Mouse (Mus musculus) gastrocnemius, postnatal 4 days (tissue): ENCODE results near the gene Zfp688. TPM values are rescaled to one million over a fixed set of nuclear protein-coding genes. Genes with fewer than 3 reads are reported as not detected.

Experiments used
- total RNA-seq, 2 experiments: library from RNA; stranded (reverse); gene quantifications; 2 replicates each; pipeline ENCODE4 v1.2.3; 2021

Zfp688 gene
- total RNA-seq, 2 experiments from 2014 or later: 6.6 to 9.1 TPM

Other genes with a start within 250 kb of the Zfp688 start
- gene Cd2bp2, start 226.0 kb downstream of the Zfp688 start, total RNA-seq: 10 to 100 TPM; 47.4 to 55.9 TPM
- 10 to 100 TPM; 48.0 to 51.7 TPM for gene Tbc1d10b, start 213.6 kb downstream of the Zfp688 start, total RNA-seq
- over 10,000 TPM; 28,893 to 32,257 TPM for gene Mylpf, start 213.2 kb downstream of the Zfp688 start, total RNA-seq
- gene Zfp553, start 189.0 kb downstream of the Zfp688 start, total RNA-seq: 1 to 10 TPM; 9.0 to 9.8 TPM
- 1 to 10 TPM; 7.4 to 7.6 TPM for gene Sept1, start 188.9 kb downstream of the Zfp688 start, total RNA-seq
- 10 to 100 TPM; 23.7 to 29.6 TPM for gene Zfp771, start 177.8 kb downstream of the Zfp688 start, total RNA-seq
- gene Dctpp1, start 161.4 kb downstream of the Zfp688 start, total RNA-seq: 10 to 100 TPM; 35.6 to 48.5 TPM
- gene Sephs2, start 148.0 kb downstream of the Zfp688 start, total RNA-seq: 10 to 100 TPM; 22.1 to 23.7 TPM
- 1 to 10 TPM; 1.8 to 2.8 TPM for gene Itgal, start 125.8 kb downstream of the Zfp688 start, total RNA-seq
- 10 to 100 TPM; 32.3 to 36.0 TPM for gene Zfp768, start 76.5 kb downstream of the Zfp688 start, total RNA-seq
- 1 to 10 TPM; 4.6 to 6.9 TPM for gene Zfp747, start 46.0 kb downstream of the Zfp688 start, total RNA-seq
- gene 9130019O22Rik, start 34.9 kb downstream of the Zfp688 start, total RNA-seq: 1 to 10 TPM; 2.8 to 3.3 TPM
- gene E430018J23Rik, start 28.4 kb downstream of the Zfp688 start, total RNA-seq: 1 to 10 TPM; 4.7 to 5.5 TPM
- gene Zfp764, start 15.2 kb downstream of the Zfp688 start, total RNA-seq: 1 to 10 TPM; 4.6 to 5.0 TPM
- gene Zfp689, start 27.1 kb upstream of the Zfp688 start, total RNA-seq: 1 to 10 TPM; 3.3 to 3.4 TPM
- 10 to 100 TPM; 26.1 to 32.5 TPM for gene Prr14, start 37.5 kb upstream of the Zfp688 start, total RNA-seq
- gene Fbrs, start 57.1 kb upstream of the Zfp688 start, total RNA-seq: 10 to 100 TPM; 39.7 to 51.3 TPM
- 10 to 100 TPM; 70.3 to 78.6 TPM for gene Srcap, start 89.9 kb upstream of the Zfp688 start, total RNA-seq
- 10 to 100 TPM; 15.0 to 19.1 TPM for gene Gm42715, start 97.5 kb upstream of the Zfp688 start, total RNA-seq
- 1 to 10 TPM in 1 of 2 experiments, not detected in 1; 3.1 TPM for gene Tmem265, start 139.3 kb upstream of the Zfp688 start, total RNA-seq
- gene Phkg2, start 151.3 kb upstream of the Zfp688 start, total RNA-seq: 10 to 100 TPM; 21.6 to 25.5 TPM
- 1 to 10 TPM; 5.0 to 5.1 TPM for gene Ccdc189, start 166.5 kb upstream of the Zfp688 start, total RNA-seq
- 10 to 100 TPM; 48.4 to 50.5 TPM for gene Rnf40, start 166.7 kb upstream of the Zfp688 start, total RNA-seq
- gene Zfp629, start 193.7 kb upstream of the Zfp688 start, total RNA-seq: 10 to 100 TPM; 13.1 to 13.5 TPM